Mouse (Mus musculus) kidney, postnatal 36 days (tissue): ENCODE measurements around the gene Eci1.

Experiments used
- DNase-seq, 2 experiments: peaks; one replicate each; pipeline ENCODE4 v3.0.0; 2021 to 2022; ENCODE audit warnings: mixed read lengths in 2 of 2

The Eci1 gene

DNA sequence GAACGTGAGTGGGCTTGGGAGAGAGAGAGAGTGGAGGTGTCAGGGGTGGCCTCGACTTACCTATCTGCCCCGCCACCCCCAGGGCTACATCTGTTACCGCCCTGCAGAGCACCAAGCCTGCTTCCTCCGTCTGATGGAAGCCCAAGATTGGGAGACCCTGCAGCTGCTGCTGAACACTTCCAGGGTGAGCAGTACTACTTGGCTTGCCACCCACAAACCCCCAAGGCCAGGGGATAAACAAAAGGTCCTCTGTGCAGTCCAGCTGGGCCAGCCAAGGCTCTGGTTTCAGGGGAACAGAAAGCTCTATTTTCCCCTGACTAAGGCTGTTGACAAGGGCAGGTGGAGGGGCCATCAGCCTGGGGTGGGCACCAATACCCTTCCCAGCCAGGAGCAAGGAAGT lies 48.1 kb downstream of the Eci1 start:
- no peak for DNase-seq

DNA sequence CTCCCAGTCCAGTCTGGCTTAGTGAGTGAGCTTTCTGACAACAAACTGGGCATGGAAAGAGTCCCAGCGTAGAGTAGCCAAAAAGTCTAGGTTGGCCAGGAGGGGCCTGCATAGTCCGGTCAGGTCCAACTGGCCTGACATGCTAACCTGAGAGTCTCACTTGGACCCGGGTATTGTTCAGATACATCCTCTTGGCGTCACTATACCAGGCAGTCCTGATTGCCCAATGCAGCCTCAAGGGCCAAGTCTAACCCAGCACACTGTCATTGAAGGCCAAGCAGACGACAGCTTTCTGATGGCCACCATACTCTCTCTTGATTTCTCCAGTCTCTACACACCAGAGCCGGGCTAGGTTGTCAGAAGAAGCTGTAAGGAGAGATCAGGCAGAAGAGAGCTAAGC lies 49.1 kb downstream of the Eci1 start:
- no peak for DNase-seq

DNA sequence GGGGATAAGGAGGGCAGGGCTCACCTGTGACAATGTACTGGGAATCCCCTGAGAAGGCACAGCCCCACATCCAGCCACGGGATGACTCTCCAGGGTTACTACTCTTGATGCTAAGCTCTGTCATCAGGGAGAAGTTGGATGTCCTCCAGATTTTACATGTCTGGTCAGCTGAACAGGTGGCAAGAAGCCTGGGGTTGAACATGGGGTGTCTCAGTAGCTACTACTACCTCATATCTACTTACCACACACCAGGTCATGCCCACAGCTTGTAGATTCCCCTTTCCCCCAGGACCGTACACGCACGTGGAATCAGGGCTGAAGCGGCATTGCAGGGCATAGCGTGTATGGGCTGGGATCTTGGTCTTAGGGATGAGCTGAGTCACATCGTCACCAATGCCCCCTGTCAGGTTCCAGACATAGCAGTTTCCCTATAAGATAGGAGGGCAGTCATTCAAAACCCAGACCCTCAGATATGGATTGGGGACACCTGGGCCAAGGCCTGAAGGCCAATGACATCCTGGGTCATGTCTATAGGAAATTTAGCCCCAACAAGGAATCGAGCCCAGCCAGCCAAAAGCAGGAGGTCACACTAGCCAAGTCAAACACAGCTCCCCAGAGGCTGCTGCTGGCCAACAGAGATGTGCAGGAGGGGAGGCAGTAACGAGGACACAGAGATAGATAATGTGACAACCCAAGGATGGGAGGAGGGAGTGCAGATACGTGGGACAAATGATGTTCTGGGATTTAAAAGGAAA lies 49.8 kb downstream of the Eci1 start:
- DNase-seq = no peak

DNA sequence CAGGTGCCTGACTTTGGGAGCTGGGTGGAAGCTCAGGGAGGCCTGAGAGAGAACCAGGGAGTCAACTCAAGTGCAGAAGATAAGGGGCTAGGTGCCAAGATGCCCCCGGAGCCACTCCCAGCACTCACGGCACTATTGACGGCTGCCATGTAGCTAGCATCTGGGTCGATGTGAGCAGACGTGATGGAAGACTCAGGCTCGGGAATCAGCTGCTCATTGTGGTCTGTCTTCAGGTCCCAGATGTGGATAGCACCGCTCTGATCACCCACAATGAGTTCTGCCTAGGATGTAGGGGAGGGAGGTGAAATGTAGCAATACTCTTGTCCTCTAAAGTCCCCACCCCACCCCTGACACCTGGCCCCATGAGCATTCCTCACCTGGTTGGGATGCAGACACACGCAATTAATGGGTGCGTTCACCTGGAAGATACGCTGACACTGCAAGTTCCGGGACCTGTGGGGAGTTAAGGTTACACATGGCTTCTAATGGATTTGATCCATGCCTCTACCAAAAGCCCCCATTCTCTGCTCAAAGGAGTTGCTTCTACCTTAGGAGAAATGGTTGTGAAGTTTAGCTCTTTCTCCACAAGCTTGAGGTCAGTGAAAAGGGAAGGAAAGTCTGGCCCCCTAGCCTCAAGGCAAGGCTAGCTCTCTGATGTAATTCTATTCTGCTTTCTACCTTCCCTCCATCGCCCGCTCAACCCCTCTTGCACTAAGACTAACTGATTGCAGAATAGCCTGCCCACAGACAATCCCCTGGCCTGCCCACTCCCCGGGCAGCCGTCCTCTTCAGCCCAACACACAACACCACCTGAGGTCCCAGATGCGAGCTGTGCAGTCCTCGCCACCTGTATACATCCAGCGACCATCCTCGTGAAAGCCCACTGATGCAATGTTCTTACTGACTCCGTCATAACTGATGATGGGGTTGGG lies 50.9 kb downstream of the Eci1 start:
- DNase-seq = no peak

DNA sequence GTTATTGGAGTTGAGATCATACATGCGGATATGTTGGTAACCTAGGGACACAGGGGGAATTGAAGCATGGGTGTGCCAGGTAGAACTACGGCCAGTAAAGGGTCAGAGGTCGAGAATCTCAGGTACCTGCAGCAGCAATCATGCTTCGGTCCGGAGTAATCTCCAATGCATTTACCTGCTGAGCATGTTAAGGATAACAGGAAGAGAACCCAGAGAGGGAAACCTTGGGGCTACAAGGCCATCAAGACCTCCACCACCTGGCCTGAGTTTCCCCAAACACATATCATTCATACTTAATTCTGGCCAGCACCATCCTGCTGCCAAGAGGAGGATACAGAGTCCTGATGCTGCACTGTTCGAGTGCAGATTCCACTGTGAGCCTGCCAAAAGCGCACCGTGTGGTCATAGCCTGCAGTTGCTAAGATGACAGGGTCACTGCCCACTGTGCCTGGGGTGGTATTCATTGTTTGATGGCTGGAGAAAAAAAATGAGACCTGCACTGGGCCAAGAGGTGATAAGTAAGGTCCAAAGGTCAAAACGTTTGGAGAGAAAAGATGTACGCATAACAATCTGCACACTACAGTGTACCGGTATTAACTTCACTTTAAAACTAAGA lies 51.7 kb downstream of the Eci1 start:
- DNase-seq = peak in 1 of 2 experiments; percentile 44

DNA sequence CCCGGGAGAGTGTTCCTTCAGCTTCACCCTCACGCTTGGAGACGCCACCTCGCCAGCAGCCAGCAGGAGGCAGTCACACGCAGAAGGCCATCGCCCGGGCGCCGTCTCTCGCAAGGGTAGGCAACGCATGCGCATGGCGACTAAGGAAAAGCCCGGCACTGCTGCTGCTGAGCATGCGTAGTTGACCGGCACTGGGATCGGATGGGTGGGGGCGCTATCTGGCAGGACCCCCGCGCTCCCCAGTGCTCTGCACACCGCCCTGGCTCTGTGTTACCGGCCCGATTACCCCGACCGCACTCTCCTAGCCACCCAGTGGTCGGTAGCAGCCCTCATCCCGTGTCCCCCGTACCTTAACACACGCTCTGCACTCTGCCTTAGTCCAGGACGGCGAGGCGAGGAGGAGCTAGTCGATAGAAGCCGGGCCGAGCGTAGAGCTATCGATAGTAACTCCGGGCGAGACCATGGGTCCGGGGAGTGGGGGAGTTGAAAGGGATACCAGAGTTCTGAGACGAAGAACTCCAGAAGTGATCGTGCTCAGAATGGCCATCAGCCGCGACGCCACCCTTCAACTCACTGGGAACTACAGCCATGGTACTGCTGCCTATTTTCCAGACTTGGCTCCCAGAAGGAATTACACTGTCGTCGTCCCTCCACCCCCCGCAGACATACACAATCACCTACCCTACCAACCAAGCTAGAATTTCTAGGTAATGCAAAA lies 52.4 kb downstream of the Eci1 start, which contains the start of gene Mlst8:
Mlst8 (minus strand) TSS at position 416 of the 718 bp plus-strand sequence.
- peak; percentile 96 to 99 for DNase-seq

DNA sequence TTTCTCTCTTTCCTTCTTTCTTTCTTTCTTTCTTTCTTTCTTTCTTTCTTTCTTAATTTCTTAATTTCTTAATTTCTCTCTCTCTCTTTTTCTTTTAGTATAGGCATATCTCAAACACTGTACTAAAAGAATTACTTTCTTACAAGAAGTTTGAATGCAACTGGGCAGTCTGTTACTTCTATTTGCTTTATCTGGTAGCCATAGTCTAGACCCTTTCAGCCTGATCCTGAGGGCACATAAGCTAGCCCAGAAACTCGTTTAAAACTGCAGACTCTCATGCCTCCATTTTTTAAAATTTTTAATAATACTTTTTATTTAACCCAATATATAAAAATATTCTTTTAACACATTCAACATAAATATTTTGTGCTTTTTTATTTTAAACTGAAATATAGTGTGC lies 53.0 kb downstream of the Eci1 start:
- DNase-seq = no peak

DNA sequence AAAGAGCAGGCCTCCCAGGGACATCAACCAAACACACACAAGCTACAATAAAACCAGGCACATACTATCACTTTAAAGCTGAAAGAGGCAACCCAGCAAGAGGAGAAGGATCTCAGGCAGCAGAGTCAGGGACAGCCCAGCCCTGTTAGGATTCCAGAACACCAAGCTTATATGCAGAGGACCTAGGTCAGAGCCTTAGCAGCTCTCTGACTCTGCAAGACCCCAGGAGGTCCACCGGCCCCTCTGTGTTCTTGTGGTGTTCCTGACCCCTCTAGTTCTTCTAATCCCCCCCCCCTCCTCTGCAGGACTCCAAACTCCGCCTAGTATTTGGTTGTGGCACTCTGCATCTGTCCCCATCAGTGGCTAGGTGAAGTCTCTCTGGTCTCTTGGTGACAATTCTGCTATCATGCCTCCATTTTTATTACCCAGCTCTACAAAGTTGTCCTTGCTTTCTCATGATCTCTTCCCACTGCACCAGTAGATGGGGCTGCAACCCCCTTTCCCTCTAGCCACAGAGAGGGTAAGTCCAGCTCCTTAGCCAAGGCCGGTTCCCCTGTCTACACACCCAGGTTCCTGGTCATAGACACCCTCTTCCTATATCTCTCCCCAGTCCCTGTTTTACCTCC lies 53.9 kb downstream of the Eci1 start:
- DNase-seq = peak in 1 of 2 experiments; percentile 30

DNA sequence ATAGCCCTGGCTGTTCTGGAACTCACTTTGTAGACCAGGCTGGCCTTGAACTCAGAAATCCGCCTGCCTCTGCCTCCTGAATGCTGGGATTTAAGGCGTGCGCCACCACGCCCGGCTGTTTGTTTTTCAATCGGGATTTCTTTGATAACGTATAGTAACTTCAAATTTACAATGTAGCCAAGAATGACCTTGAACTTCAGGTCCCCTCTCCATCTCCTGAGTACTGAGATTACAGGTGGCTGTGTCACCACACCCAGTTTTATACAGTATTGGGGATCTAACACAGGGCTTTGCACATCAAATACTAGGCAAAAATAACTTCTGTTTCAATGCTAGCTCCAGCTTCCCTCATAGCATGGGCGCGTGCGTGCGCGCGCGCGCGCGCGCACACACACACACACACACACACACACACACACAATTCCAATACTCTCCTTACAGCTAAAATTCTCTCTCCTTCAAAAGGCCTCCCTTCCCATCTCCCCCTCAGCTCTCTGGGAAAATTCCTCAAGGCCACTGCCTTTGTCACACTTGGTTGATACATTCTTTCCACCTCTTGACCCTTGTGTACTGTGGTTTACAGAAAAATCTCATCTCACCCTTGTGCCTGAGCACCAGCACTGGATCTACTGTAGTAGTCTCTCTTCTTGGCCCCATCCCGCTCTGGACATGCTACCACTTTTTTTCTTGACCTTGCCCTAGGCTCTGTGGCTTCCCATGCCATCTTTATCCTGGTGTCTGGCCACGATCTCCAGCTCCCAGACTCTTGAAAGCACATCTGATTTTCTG lies 54.8 kb downstream of the Eci1 start:
- no peak for DNase-seq

DNA sequence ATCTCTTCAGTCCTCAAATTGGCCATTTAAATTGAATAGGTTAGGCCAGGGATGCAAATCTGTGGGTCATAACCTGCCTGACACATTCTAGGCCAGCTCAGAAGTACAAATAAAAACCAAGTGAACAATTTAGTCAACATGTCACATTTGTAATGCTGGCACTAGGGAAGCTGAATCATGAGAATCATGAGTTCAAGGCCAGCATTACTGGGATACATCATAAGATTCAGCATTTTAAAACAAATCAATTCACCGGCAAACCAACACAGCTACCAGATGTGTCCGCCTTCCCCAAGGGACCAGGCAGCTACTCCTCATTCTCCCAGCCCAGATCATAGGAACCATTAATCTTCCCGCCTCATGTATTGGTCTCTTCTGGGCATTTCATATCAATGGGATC lies 57.1 kb downstream of the Eci1 start:
- no peak for DNase-seq

DNA sequence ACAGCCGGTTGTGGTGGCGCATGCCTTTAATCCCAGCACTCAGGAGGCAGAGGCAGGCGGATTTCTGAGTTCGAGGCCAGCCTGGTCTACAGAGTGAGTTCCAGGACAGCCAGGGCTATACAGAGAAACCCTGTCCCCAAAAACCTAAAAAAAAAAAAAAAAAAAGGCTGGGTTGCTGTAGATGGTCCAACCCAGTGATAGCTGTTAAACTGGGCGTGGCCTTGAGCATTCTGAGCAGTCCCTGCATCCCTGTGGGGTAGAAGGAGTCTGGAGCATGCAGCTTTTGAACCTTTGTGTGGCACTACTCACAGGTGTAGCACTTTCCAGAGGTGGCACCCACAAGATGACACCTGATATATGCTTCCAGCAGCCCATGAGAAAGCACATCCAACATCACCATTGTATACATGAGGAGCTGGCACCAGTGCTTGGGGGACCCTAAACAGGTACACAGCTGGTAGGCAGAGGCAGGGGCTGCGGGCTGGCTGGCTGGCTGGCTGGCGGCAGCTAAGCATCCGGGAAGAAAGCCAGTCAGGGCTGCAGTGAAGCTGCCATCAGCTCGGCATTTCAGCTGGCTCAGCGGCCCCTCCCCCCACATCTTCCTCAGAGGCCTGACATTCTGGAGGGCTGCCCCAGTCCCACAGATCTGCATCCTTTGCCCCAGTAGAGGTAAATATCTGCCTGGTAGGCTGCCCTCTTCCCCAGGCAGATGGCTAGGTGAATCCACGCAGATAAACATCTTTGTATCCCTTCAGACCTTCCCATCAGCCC lies 58.8 kb downstream of the Eci1 start:
- peak in 1 of 2 experiments; percentile 46 for DNase-seq

DNA sequence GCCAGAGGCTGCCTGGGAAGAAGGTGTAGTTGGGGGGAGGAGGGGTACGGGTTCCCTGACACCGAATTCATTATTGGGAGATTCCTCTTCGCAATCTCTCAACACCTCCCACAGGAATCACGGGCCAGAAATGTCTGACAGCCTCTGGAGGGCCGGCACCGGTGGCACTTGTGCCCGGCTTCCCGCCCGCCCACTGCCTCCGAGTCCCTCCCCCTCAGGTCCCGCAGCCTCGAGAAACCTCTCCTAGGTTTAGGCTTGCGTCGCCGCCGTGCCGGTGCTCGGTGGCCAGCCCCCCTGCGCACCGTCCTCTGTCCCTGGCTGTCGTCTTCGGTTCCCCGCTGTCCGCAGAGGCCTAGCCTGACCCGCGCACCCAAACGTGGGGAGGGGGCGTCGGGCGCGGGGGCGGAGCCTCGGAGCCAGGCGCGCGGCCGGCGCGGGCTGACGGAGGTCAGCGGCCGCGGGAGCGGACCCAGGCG lies 61.8 kb downstream of the Eci1 start, which contains the start of gene Caskin1:
Caskin1 (plus strand) TSS at position 416 of the 476 bp plus-strand sequence.
- peak in 1 of 2 experiments; percentile 44 for DNase-seq

DNA sequence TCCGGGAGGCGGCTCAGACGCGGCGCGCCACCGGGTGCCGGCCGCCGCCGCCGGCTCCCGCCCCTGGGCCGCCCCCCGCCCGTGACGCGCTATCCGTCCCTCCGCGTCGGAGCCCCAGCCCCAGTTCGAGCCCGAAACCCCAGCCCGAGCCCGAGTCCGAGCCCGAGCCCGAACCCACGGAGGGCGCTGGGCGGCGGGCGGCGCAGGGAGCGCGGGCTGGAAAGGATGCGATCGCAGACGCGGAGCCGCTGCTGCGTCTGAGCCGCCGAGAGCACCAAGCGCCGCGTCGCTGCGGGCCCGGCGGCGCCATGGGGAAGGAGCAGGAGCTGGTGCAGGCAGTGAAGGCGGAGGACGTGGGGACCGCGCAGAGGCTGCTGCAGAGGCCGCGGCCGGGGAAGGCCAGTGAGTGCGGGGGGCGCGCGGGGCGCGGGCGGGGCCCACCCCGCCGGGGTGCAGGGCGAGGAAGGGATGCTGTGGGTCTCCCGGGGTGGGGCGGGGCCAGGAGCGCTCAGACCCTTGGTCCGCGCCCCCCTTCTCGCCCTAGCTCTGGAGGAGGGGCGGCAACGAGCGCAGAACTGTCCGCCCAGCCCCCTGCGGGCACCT lies 62.3 kb downstream of the Eci1 start:
- peak in 1 of 2 experiments; percentile 44 for DNase-seq
